Mouse (Mus musculus) bone marrow macrophage, adult 2 months (primary cell): ENCODE measurements at regions not wholly inside any gene's neighbourhood (a gene's known extent, or its start where the extent isn't known, plus 50 kb on each side); places are given as distances from the start of the nearest gene placed in this dataset.

ENCODE experiments used
- CTCF ChIP-seq: IDR thresholded peaks from 2 replicates; pipeline ENCODE4 v1.5.1; 2012; ENCODE audit warnings: low read depth, mild to moderate bottlenecking, low read length, moderate library complexity
- POLR2A ChIP-seq: IDR thresholded peaks from 2 replicates; pipeline ENCODE4 v1.6.1; 2012; ENCODE audit warnings: mild to moderate bottlenecking, low read depth, low read length, borderline replicate concordance

GRCm38 (mm10) chr2:166303854-166304253 is 148.4 kb upstream of the Sulf2 start:
- TF ChIP-seq POLR2A (no peak), CTCF (no peak)
